Mouse (Mus musculus): ENCODE results near the gene Serinc3.

Serinc3 gene

DNA sequence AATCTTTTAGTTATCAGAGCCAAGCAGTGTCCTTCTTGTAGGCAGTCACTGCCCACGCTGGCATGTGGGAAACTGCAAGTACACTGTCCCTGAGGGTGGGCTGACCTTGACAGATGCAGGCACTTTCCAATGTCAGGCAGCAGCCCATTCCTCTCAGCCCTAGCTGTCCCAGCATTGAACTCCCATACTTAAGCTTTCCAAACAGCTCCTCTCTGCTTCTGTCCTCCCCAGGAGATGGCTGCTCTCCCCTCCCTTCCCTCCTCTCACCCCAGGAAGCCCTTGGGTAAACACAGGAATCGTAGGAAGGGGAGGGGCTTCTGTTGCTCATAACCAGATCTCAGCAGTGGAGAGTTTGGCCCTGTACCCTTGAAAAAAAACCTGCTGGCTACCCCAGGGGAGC is 49.8 kb downstream of the Serinc3 start:
- DNase-seq (ENCODE audit: low read depth): no peak

GRCm38 (mm10) chr2:163593636-163594282 is 51.2 kb downstream of the Serinc3 start:
- no peak for DNase-seq (ENCODE audit: low read depth)

DNA sequence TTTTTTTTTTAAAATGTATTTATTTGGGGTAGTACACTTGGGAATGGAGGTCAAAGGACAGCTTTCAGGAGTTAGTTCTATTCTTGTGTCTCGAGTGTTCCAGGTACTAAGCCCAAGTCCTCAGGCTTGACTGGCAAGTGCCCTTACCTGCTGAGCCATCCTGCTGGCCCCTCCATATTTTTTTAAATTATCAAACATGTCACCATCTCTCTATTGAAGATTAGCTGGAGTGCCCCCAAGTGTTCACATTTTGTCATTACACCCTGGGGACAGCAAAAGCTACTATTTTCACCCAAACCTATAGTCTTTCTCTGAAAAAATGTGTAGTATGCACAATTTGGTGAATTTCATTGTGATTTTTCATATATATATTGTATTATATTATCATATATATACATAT is 52.8 kb downstream of the Serinc3 start:
- peak; percentile 46 for DNase-seq (ENCODE audit: low read depth)

GRCm38 (mm10) chr2:163590996-163591395 is 53.9 kb downstream of the Serinc3 start:
- DNase-seq (ENCODE audit: low read depth): no peak

- DNase-seq (ENCODE audit: low read depth): no peak
Measured at GRCm38 (mm10) chr2:163590211-163590610, 54.7 kb downstream of the Serinc3 start.

- no peak for DNase-seq (ENCODE audit: low read depth)
Measured at GRCm38 (mm10) chr2:163587506-163587905, 57.4 kb downstream of the Serinc3 start.

GRCm38 (mm10) chr2:163586384-163587261 is 58.3 kb downstream of the Serinc3 start:
- DNase-seq (ENCODE audit: low read depth): peak; percentile 77

- DNase-seq (ENCODE audit: low read depth): no peak
Measured at GRCm38 (mm10) chr2:163584088-163584426, 60.9 kb downstream of the Serinc3 start.

- no peak for DNase-seq (ENCODE audit: low read depth)
Measured at GRCm38 (mm10) chr2:163583226-163584087, 61.5 kb downstream of the Serinc3 start.

DNA sequence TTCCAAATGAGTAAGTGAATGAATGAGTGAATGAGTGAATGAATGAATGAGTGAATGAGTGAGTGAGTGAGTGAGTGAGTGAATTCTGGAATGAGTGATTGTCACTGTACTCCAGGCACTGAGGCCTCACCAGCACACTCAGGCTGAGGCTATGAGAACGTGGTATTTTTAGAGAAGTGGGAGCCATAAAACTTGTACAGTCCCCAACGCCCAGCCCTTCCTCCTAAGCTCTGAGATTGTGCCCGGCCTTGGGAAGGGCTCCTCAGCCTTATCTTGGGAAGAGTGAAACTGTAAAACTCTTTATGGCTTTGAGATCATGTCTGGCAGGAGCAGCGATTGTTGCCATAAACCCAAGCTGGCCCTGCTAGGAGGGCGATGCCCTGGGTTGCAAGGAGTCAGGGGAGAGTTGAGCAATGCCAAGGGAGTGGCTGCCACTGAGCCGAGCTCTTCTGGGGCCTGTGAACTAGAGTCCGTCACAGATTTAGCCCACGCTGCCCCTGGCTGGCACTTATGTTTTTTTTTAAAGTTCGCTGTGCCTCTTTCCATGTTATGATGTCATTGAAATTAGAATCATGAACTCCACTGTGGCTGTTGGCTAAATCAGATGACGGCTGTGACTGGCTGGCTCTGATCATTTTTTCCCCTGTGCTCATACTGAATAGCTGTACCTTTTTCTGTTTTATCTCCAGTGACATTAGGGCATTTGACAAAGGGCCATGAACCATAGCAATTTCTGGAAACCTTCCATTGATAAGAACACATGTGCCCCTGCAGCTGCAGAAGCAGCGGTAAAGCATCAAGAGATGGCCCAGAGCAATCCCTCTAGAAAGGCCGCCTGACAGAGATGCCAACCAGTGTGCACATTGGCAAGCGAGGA is 64.6 kb downstream of the Serinc3 start:
- DNase-seq (ENCODE audit: low read depth): no peak

- no peak for DNase-seq (ENCODE audit: low read depth)
Measured at GRCm38 (mm10) chr2:163577986-163578385, 66.9 kb downstream of the Serinc3 start.

- no peak for DNase-seq (ENCODE audit: low read depth)
Measured at GRCm38 (mm10) chr2:163575248-163575647, 69.7 kb downstream of the Serinc3 start.

DNA sequence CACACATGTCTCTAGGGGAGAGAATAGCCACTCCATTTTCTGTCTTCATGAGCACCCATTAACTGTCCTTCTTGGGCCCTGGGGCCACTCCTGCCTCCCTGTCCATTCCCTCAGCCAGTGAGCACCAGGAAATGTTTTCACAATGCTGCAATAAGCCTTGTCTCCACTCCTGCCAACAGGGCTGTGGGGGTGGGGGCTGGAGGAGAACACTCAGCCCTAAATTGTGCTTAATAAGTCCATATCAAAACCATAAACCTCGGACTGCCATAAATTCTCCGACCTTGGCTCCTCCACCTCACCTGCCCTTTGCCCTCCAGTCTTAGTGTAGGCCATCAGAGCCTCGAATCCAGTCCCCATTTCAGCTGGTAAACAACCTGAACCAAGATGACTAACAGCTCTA is 70.6 kb downstream of the Serinc3 start:
- DNase-seq (ENCODE audit: low read depth): no peak

All from naive thymus-derived CD4-positive, alpha-beta T cell, adult 2 months (primary cell).